Mouse (Mus musculus) hindbrain, embryonic 10.5 days (tissue): ENCODE data around the gene Zhx3. TPM values are rescaled to one million over a fixed set of nuclear protein-coding genes. Genes with fewer than 3 reads are reported as not detected.

Experiments used
- DNase-seq: peaks from one replicate; pipeline ENCODE4 v3.0.0-alpha.2; 2017; ENCODE audit warnings: low spot score
- H3K27ac ChIP-seq: fragments of 300-500 bp; sonication (generic); 2 replicates; pipeline ENCODE4 v1.5.1; 2016; ENCODE audit warnings: mild to moderate bottlenecking, moderate library complexity
- H3K27me3 ChIP-seq: fragments of 300-500 bp; sonication (generic); 2 replicates; pipeline ENCODE4 v1.6.1; 2016; ENCODE audit warnings: mild to moderate bottlenecking; ENCODE audit not compliant: poor library complexity, insufficient read depth, severe bottlenecking
- H3K36me3 ChIP-seq: fragments of 300-500 bp; sonication (generic); 2 replicates; pipeline ENCODE4 v1.6.1; 2016; ENCODE audit warnings: mild to moderate bottlenecking, moderate library complexity
- H3K4me1 ChIP-seq: fragments of 300-500 bp; sonication (generic); replicated peaks from 2 replicates; pipeline ENCODE4 v1.6.1; 2016; ENCODE audit warnings: mild to moderate bottlenecking
- H3K4me3 ChIP-seq: fragments of 300-500 bp; sonication (generic); 2 replicates; pipeline ENCODE4 v1.5.1; 2016; ENCODE audit warnings: mild to moderate bottlenecking, moderate library complexity
- H3K9me3 ChIP-seq: fragments of 300-500 bp; sonication (generic); 2 replicates; pipeline ENCODE4 v1.6.1; 2016; ENCODE audit warnings: mild to moderate bottlenecking, moderate library complexity
- WGBS: fragments of 180-500 bp; shearing (Covaris S2); methylation state at CpG from one replicate; pipeline ENCODE4 v1.1.7; 2016; 5-methylcytosine and 5-hydroxymethylcytosine counted together
- polyA plus RNA-seq: library from polyadenylated mRNA; unstranded; fragments of >200 nt; fragmentation: Nextera tagmentation; extraction: Ambion mirVana; gene quantifications from 2 replicates; pipeline ENCODE4 v1.2.1, GENCODE M21; 2016

Zhx3 gene
- polyA plus RNA-seq, 1 experiment from 2014 or later, result 7.6 TPM

DNA sequence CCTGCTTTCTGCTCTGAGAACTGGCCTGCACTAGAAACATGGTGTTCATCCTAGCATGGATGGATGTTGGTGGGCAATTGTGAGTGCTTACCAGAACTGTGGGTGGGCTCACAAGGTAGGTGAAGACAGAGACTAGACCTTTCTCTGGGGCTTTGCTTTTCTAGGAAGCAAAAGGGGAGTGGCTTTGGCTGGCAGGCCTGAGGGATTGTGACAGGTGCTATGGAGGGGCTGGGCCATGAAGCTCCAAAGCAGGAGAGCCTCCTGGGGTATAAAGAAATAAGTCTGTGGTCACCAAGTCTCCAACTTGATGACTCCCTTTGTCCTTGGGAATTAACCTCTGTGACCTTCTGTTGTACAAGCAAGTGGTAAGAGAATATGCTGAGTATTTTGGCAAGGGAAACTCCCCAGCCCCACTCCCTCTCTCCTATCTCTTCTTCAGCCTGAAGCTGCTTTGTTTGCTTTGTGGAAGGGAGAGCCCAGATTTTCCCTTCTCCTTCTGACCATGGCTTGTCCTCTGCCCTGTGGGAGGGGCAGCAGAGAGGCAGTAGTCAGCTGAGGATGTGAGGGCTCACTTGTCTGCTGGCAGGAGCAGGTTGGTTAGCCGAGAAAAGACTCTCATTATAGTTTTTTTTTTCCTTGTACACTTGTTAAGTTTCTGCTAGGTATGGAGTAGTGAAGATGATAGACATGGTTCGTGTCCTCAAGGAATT is 133.0 kb downstream of the Zhx3 start:
- Histone ChIP-seq H3K9me3 (no peaks in the 10 kb centered on the region), H3K4me1 (peaks cover 61% of the 10 kb centered on the region), H3K27ac (peak overlapping the region; percentile 26; the same call in 1 of the 2 replicates), H3K36me3 (peaks cover 83% of the 10 kb centered on the region), H3K27me3 (no peaks in the 10 kb centered on the region), H3K4me3 (no peak overlapping the region)
- DNase-seq, result no peak
- 57% methylated on average over 2 of the region's 2 CpGs for WGBS

DNA sequence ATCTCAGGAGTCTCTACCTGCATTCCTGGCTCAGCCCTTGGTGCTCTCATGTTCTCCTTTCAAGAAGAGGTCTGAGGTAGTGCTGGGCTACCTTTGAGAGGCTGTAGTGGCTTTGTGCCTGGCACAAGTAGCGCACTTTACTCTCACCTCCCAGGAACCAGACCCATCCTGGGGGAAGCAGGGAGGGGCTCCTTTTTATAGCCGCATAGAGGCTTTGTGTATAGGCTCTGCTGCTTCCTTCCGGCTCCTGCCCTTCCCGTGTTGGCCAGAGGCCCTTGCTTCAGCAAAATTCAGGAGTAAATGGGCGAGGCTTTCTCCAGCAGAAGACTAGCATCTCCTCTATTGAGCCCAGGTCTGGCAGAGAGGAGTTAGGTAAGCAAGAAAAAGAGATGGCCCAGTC is 134.4 kb downstream of the Zhx3 start:
- H3K4me3 ChIP-seq, result no peak overlapping the region
- H3K4me1 ChIP-seq, result peaks cover 73% of the 10 kb centered on the region
- peaks cover 94% of the 10 kb centered on the region for H3K36me3 ChIP-seq
- no peaks in the 10 kb centered on the region for H3K9me3 ChIP-seq
- WGBS, result 85% methylated on average over 5 of the region's 5 CpGs
- no peak overlapping the region for H3K27ac ChIP-seq
- H3K27me3 ChIP-seq, result no peaks in the 10 kb centered on the region
- no peak for DNase-seq

DNA sequence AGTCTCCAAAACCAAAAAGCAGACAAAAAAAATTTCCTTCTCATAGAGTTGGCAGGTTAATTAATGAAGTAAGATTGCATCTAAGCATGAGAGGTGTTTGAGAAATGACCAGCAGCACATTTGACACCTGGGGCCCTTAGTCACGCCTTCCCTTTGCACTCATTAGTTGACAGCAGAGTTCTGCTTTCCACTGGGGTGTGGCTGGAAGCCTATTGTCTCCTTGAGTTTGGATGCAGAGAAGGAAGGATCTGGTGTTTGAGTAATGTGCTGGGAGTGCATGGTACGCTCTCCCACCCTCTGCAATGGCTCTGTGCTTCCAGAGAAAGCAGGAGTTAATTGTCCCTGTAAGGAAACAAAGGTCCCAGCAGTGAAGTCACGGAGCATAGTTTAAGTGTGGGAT is 136.3 kb downstream of the Zhx3 start:
- no peak overlapping the region for H3K4me3 ChIP-seq
- no peak for DNase-seq
- no peaks in the 10 kb centered on the region for H3K27me3 ChIP-seq
- H3K4me1 ChIP-seq, result peaks cover 74% of the 10 kb centered on the region
- H3K27ac ChIP-seq, result no peak overlapping the region
- WGBS, result 90% methylated on average over 3 of the region's 3 CpGs
- H3K9me3 ChIP-seq, result no peaks in the 10 kb centered on the region
- peaks cover 80% of the 10 kb centered on the region for H3K36me3 ChIP-seq

DNA sequence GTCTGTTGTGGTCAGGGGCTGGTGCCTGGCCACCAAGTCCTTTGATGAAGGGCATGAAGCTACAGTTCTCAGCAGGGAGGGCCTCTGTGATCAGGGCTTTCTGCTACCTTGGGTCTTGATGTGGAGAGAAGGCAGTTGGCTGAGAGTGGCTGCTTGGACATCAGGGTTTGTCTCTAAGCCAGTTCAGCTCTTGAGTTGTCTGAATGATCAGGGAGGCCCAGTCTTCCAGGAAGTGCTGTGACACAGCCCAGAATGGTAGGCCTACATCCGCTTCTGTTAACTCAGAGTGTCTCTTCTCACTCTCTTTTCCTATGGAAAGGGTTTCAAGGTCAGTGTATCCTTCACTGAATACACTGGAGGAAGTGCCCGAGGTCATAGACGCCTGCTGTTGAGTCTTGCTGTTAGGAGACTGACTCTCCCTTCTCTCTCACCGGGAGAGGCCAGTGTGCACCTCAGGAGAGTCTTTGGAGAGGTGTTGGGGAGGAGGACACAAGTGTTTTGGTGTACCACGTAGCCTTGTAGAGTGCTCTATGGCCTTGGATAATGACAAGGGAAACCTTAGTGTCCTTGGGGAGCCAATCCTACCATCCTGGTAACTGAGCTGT is 137.0 kb downstream of the Zhx3 start:
- DNase-seq, result no peak
- peaks cover 71% of the 10 kb centered on the region for H3K4me1 ChIP-seq
- no peak overlapping the region for H3K4me3 ChIP-seq
- no peaks in the 10 kb centered on the region; the same call in 1 of the 2 replicates for H3K27me3 ChIP-seq
- 90% methylated on average over 5 of the region's 5 CpGs for WGBS
- H3K27ac ChIP-seq, result no peak overlapping the region
- no peaks in the 10 kb centered on the region for H3K9me3 ChIP-seq
- peaks cover 73% of the 10 kb centered on the region for H3K36me3 ChIP-seq

DNA sequence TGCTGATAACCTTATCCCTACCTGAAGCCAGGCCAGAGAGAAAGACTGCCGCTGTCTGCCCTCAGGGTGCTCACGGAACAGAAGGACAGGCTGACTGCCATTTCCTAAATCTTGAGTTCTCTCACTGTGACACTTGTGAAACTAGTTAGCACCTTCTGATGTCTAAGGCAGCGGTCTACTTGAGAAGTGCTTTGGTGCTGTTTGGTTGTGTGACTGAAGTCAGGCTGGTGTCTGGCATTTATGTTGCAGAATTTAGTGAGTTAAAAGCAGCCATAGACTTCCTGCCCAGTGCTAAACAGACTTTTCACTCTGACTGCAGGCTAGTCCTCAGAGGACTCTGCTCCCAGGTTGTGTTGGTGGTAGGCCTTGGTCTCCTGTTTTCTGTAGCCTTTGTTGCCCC is 138.5 kb downstream of the Zhx3 start:
- H3K27me3 ChIP-seq, result peaks cover 4% of the 10 kb centered on the region; the same call in 1 of the 2 replicates
- no peaks in the 10 kb centered on the region for H3K9me3 ChIP-seq
- H3K4me1 ChIP-seq, result peaks cover 68% of the 10 kb centered on the region
- H3K27ac ChIP-seq, result no peak overlapping the region
- H3K36me3 ChIP-seq, result peaks cover 58% of the 10 kb centered on the region
- no peak for DNase-seq
- 93% methylated on average over 3 of the region's 3 CpGs for WGBS
- H3K4me3 ChIP-seq, result peak overlapping the region; percentile 91; the same call in 1 of the 2 replicates

DNA sequence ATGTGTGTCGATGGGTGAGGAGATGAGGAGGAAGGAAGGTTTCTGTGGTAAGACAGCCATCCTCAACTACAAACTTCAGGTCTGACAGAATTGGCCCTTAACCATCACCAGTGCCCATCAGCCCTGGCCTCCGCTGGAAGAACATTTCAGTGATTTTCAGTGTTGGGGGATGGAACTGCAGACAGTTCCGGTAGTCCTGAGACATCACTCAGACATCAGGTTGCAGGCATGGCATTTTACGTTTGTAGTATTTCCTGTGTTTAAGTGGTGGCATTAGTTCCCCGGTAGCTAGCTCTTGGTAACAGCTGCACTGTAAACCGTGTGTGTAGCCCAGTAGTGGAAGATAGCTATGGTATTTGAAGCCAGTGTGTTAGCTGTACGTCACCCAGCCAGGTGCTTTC is 139.7 kb downstream of the Zhx3 start:
- peaks cover 58% of the 10 kb centered on the region for H3K4me1 ChIP-seq
- 81% methylated on average over 7 of the region's 7 CpGs for WGBS
- H3K27me3 ChIP-seq, result peaks cover 4% of the 10 kb centered on the region; the same call in 1 of the 2 replicates
- no peak for DNase-seq
- H3K4me3 ChIP-seq, result peak overlapping the region; percentile 91
- peaks cover 46% of the 10 kb centered on the region for H3K36me3 ChIP-seq
- H3K9me3 ChIP-seq, result no peaks in the 10 kb centered on the region
- H3K27ac ChIP-seq, result no peak overlapping the region; the same call in 1 of the 2 replicates

DNA sequence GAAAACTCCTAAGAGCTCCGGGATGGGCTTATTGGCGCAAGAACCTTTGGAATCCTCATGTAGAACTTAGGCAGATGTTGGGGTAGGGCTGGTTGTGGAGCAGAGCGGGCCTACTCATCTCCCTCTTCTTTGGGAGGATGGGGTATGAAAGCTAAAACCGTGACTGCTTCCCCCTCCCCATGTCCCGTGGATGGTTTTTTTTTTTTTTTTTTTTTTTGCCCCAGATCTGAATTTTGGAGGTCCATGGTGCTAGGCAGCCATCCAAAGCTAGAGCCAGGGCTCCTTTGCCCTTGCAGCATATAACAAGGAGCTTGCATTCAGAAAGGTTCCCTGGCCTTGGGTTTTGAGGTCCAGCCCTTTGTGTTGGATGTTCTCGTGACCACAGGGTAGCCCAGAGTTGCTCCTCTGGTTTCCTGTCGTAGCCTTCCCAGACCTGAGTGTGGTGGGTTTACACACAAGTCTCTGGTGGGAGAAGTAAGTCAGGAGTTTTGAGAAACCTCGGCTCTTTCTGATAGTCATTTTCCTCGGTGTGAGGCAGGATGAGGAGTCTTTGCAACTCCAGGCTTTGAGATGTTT is 140.3 kb downstream of the Zhx3 start:
- Histone ChIP-seq H3K9me3 (no peaks in the 10 kb centered on the region), H3K27me3 (peaks cover 4% of the 10 kb centered on the region; the same call in 1 of the 2 replicates), H3K4me3 (peak overlapping the region; percentile 91), H3K27ac (peak overlapping the region; percentile 100), H3K4me1 (peaks cover 57% of the 10 kb centered on the region), H3K36me3 (peaks cover 40% of the 10 kb centered on the region)
- 49% methylated on average over 9 of the region's 9 CpGs for WGBS
- DNase-seq, result no peak

DNA sequence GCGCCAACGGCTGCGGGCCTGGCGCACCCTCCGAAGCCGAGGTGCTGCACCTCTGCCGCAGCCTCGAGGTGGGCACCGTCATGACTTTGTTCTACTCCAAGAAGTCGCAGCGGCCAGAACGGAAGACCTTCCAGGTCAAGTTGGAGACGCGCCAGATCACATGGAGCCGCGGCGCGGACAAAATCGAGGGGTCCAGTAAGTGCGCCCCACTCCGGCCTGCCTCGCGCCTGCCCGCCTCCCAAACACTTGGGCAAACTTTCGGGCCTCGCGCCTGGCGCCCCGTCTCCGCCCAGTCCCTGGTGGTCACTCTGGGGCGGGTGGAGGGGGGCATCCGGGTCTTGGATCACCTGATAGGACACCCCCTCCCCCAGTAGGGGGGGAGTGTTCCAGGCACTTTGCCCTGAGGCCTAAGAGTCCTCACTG is 140.9 kb downstream of the Zhx3 start:
- Histone ChIP-seq H3K4me1 (peaks cover 57% of the 10 kb centered on the region), H3K36me3 (peaks cover 34% of the 10 kb centered on the region), H3K27ac (peak overlapping the region; percentile 100), H3K27me3 (peaks cover 4% of the 10 kb centered on the region; the same call in 1 of the 2 replicates), H3K4me3 (peak overlapping the region; percentile 91), H3K9me3 (no peaks in the 10 kb centered on the region)
- peak; percentile 76 for DNase-seq
- WGBS, result under 1% methylated on average over 32 of the region's 32 CpGs

DNA sequence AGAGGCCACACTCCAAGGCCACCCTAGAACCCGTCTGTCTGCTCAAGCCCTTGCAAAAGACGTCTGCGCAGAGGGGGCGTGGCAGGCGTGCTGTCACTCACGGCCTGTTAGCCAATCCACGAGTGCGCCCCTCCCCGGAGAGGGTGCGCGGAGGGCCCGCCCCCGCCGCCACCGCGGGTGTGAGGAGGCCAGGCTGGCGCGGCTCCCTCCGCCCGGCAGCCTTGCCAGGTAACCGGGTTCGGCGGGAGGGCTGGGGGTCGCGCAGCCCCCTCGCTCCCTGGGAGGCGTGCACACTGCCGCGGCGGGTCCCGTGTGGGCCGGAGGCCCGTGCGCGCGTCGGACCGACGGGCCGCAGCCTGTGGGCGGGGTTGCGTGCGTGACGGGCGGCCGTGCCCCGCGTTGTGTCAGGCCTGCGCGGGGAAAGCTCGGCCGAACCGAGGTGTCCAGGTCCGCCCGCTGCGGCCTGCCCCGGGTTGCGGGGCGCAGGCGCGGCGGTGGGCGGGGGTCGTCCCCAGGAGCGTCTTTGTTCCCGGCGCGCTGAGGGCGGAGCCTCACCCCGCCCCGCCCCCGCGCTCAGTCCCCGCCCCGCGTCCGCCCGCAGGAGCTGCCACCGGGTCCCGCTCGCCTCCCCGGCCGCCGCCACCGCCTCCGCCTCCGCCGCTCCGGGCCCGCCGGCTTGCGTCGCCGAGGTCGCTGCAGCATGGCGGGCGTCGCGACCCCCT is 141.5 kb downstream of the Zhx3 start, which contains the start of gene Plcg1:
Plcg1 (plus strand) TSS at position 184 of the 722 bp plus-strand sequence.
- Histone ChIP-seq H3K4me1 (peaks cover 57% of the 10 kb centered on the region), H3K27me3 (peaks cover 4% of the 10 kb centered on the region; the same call in 1 of the 2 replicates), H3K4me3 (peak within 1 kb of the TSS; percentile 91), H3K36me3 (peaks cover 31% of the 10 kb centered on the region), H3K9me3 (no peaks in the 10 kb centered on the region), H3K27ac (peak within 1 kb of the TSS; percentile 100)
- WGBS, result under 1% methylated on average over 87 of the region's 99 CpGs
- DNase-seq, result peak; percentile 94

DNA sequence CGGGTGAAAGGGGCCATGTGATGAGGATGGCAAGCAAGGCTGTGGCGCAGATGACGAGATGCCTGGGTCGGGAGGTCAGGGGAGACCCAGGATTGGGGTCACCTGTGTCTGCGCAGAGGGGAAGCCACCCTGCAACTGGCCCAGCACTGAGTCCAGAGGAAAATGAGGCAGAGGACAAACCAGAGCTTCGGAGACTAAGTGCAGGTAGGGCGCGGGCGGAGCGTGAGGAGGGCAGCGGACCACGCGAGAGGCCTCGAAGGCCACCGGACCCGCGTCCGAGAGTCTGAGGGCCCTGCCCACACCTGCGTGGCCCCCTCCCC is 142.0 kb downstream of the Zhx3 start:
- peak overlapping the region; percentile 100 for H3K27ac ChIP-seq
- 6% methylated on average over 19 of the region's 19 CpGs for WGBS
- peak overlapping the region; percentile 91 for H3K4me3 ChIP-seq
- H3K36me3 ChIP-seq, result peaks cover 28% of the 10 kb centered on the region
- peaks cover 52% of the 10 kb centered on the region for H3K4me1 ChIP-seq
- no peak for DNase-seq
- H3K27me3 ChIP-seq, result peaks cover 4% of the 10 kb centered on the region; the same call in 1 of the 2 replicates
- no peaks in the 10 kb centered on the region for H3K9me3 ChIP-seq

DNA sequence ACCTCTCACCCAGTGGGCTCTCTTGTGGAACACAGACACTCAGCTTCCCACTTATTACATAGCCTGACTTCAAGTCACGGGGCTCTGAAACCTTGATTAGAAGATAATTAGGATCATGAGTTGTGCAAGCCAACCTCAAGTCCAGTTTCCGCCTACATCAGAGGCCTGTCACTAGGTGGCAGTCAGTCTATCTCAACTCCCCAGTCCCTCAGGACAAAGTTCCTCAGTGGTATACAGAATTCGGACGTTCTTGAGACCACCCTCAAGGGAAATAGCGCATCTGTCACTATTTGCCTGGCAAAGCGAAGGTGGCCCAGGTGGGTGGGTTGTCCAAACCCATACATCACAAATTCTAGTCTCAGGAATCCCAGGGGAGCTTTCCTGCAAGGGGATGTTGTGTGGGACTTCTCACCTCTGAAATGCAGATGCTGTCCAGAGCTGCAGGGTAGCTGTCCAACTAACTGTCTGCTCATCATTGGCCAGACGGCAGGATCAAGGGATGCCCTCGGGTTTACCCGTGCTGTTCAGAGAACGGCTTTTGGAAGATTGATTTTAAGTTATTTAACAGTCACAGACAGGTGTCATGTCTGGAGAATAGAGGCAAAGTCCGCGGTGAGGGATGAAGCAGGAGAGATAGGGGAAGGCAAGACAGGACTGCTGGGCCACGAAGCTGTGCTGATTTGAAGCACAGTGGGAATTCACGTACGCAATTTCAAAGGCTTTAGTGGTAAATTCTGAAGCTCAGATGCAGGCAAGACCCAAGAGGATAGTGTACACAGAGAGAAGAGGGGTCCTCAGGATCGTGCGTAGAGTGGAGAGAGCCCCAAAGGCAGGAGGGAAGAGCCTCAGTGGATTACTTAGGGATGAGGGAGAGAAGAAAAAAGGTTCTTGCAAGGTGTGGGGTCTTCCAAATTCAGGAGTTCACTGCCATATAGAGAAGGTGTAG is 142.7 kb downstream of the Zhx3 start:
- 39% methylated on average over 17 of the region's 17 CpGs for WGBS
- no peaks in the 10 kb centered on the region for H3K9me3 ChIP-seq
- peaks cover 4% of the 10 kb centered on the region; the same call in 1 of the 2 replicates for H3K27me3 ChIP-seq
- H3K4me1 ChIP-seq, result peaks cover 47% of the 10 kb centered on the region
- peak overlapping the region; percentile 91 for H3K4me3 ChIP-seq
- no peak for DNase-seq
- H3K36me3 ChIP-seq, result peaks cover 28% of the 10 kb centered on the region
- H3K27ac ChIP-seq, result peak overlapping the region; percentile 100; the same call in 1 of the 2 replicates

DNA sequence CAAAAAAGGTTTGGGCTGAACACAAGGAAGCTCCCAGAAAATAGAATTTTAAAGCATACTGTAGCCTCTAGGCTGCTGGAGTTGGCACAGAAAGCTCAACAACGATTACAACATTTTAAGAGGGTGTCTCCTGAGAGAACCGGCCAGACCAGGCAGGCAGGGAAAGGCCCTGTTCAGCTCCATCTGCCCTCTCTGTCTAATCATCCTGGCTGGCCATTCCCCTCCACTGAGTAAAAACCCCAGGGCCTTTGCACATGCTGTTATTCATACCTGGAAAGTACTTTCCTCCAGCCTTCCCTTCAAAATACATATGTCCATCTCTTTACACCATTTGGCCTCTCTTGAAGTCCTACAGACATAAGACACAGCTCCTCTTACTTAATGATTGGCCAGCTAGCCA is 143.4 kb downstream of the Zhx3 start:
- peaks cover 4% of the 10 kb centered on the region; the same call in 1 of the 2 replicates for H3K27me3 ChIP-seq
- no peaks in the 10 kb centered on the region for H3K9me3 ChIP-seq
- DNase-seq, result no peak
- H3K4me1 ChIP-seq, result peaks cover 40% of the 10 kb centered on the region
- no peak overlapping the region for H3K27ac ChIP-seq
- WGBS, result 83% methylated on average over 2 of the region's 2 CpGs
- H3K36me3 ChIP-seq, result peaks cover 28% of the 10 kb centered on the region
- H3K4me3 ChIP-seq, result no peak overlapping the region
